Mouse (Mus musculus) cerebellum, adult 8-10 months (tissue): ENCODE data around the gene Nrbp1.

ENCODE experiments used
- DNase-seq: peaks from one replicate; pipeline ENCODE4 v3.0.0; 2022

Gene Nrbp1

GRCm38 (mm10) chr5:31240637-31241521 lies at the start of gene Nrbp1, which contains the start of gene Gm9970:
Gene Nrbp1 (plus strand): TSS chr5:31240864.
Gene Gm9970 (minus strand): TSS chr5:31241232.
- DNase-seq: peak; percentile 96

- no peak for DNase-seq
These were observed 48.4 kb upstream of the Nrbp1 start for GRCm38 (mm10) chr5:31192045-31192938.

- DNase-seq: peak; percentile 99
These were observed 47.6 kb upstream of the Nrbp1 start, which contains the start of the genes Snx17 and Eif2b4 for GRCm38 (mm10) chr5:31192939-31193630. Gene Snx17 (plus strand): TSS chr5:31193227. Gene Eif2b4 (minus strand): TSS chr5:31193430.

- DNase-seq: no peak
These were observed 46.9 kb upstream of the Nrbp1 start for GRCm38 (mm10) chr5:31193631-31194281.

GRCm38 (mm10) chr5:31194486-31195485 lies 45.9 kb upstream of the Nrbp1 start:
- no peak for DNase-seq

GRCm38 (mm10) chr5:31195671-31196070 lies 45.0 kb upstream of the Nrbp1 start:
- DNase-seq: no peak

GRCm38 (mm10) chr5:31196207-31196606 lies 44.5 kb upstream of the Nrbp1 start:
- DNase-seq: no peak

- no peak for DNase-seq
These were observed 43.6 kb upstream of the Nrbp1 start for GRCm38 (mm10) chr5:31197072-31197471.

- DNase-seq: no peak
These were observed 42.5 kb upstream of the Nrbp1 start for GRCm38 (mm10) chr5:31198170-31198569.

GRCm38 (mm10) chr5:31198616-31199320 lies 41.9 kb upstream of the Nrbp1 start:
- no peak for DNase-seq

GRCm38 (mm10) chr5:31199321-31199892 lies 41.3 kb upstream of the Nrbp1 start:
- DNase-seq: peak; percentile 23

- DNase-seq: peak; percentile 22
These were observed 40.8 kb upstream of the Nrbp1 start for GRCm38 (mm10) chr5:31199893-31200292.

- DNase-seq: peak; percentile 42
These were observed 40.3 kb upstream of the Nrbp1 start for GRCm38 (mm10) chr5:31200327-31200768.

- no peak for DNase-seq
These were observed 39.5 kb upstream of the Nrbp1 start for GRCm38 (mm10) chr5:31201042-31201741.

- peak; percentile 94 for DNase-seq
These were observed 38.7 kb upstream of the Nrbp1 start, which contains the start of gene Zfp513 for GRCm38 (mm10) chr5:31201742-31202590. Gene Zfp513 (minus strand): TSS chr5:31202303.

GRCm38 (mm10) chr5:31202933-31203332 lies 37.7 kb upstream of the Nrbp1 start:
- no peak for DNase-seq

- no peak for DNase-seq
These were observed 36.8 kb upstream of the Nrbp1 start for GRCm38 (mm10) chr5:31203866-31204265.

- no peak for DNase-seq
These were observed 36.2 kb upstream of the Nrbp1 start for GRCm38 (mm10) chr5:31204421-31204820.
